19 mouse cellular contexts compared by ENCODE assay signal in genomic region chr3:86135886-86136563, GRCm38 (mm10). TPM values are rescaled to one million over a fixed set of nuclear protein-coding genes. Genes with fewer than 3 reads are reported as not detected.
DNase-seq lines count a peak whose midpoint lies in the region; ATAC-seq and TF ChIP-seq lines count a peak whose summit lies in the region.
"Had no signal": no experiment of that assay in that cellular context is flagged by ENCODE, and none has a peak within 500 bp of the region (broad histone marks: within the 10 kb centered on the region; RNA-seq: fewer than 3 reads in every experiment).

No protein-coding gene starts in this region.

- peaks cover 79% of the 10 kb centered on the region for H3K36me3 ChIP-seq in kidney, embryonic 15.5 days
- peaks cover 41 to 60% of the 10 kb centered on the region in 2 experiments for H3K36me3 ChIP-seq in CH12.LX (replicated peaks in 1 of 2; ENCODE audit: control insufficient read depth in 1 of 2, insufficient read depth in 1 of 2, low read length in 1 of 2)
- peaks cover 60% of the 10 kb centered on the region for H3K36me3 ChIP-seq in liver, embryonic 14.5 days (replicated peaks; ENCODE audit: control insufficient read depth, insufficient read depth, low read depth)

- peaks cover 8% of the 10 kb centered on the region for H3K4me1 ChIP-seq in kidney, embryonic 15.5 days
- H3K4me1 ChIP-seq in CH12.LX (ENCODE audit: control insufficient read depth in 1 of 2, insufficient read depth in 2 of 2), result peaks cover 2 to 26% of the 10 kb centered on the region in 2 experiments; a peak in 3 of 4 replicates
- H3K4me1 ChIP-seq in liver, embryonic 14.5 days (replicated peaks; ENCODE audit: control insufficient read depth in 2 of 2, insufficient read depth in 2 of 2, low read length in 1 of 2), result peaks cover 14 to 18% of the 10 kb centered on the region in 2 experiments

- H3K9me3 ChIP-seq in kidney, embryonic 15.5 days (replicated peaks), result no peaks in the 10 kb centered on the region
- H3K9me3 ChIP-seq in CH12.LX (replicated peaks; ENCODE audit: low read length), result no peaks in the 10 kb centered on the region
- H3K9me3 ChIP-seq in liver, embryonic 14.5 days (ENCODE audit: control insufficient read depth, low read length), result no peaks in the 10 kb centered on the region
- H3K9me3 ChIP-seq: embryonic facial prominence, embryonic 15.5 days; heart, embryonic 15.5 days; hindbrain, embryonic 10.5 days had no signal

- no peaks in the 10 kb centered on the region for H3K27me3 ChIP-seq in kidney, embryonic 15.5 days
- H3K27me3 ChIP-seq in CH12.LX (replicated peaks), result no peaks in the 10 kb centered on the region
- H3K27me3 ChIP-seq in liver, embryonic 14.5 days (ENCODE audit: control insufficient read depth, insufficient read depth, low read length), result no peaks in the 10 kb centered on the region
- H3K27me3 ChIP-seq: embryonic facial prominence, embryonic 15.5 days; heart, embryonic 15.5 days had no signal

- TF ChIP-seq POLR2A in CH12.LX (IDR thresholded peaks at IDR 0.05; ENCODE audit: low read depth, low read length), result peak; percentile 29; the same call in 1 of the 2 replicates

- H3K79me2 ChIP-seq in CH12.LX (replicated peaks; ENCODE audit: control insufficient read depth, extremely low read depth, insufficient read depth, poor library complexity, severe bottlenecking), result peaks cover 19% of the 10 kb centered on the region

- TF ChIP-seq CTCF in CH12.LX (conservative IDR thresholded peaks at IDR 0.05 in 1 of 2, IDR thresholded peaks at IDR 0.05 in 1 of 2; ENCODE audit: low read depth in 2 of 2, low read length in 2 of 2), result no peak
- no peak for TF ChIP-seq CTCF in liver, embryonic 14.5 days (IDR thresholded peaks at IDR 0.05; ENCODE audit: low read depth)

- dilution Hi-C loops in CH12.LX (cut with MboI; ENCODE audit: extremely low pct_ligation_motif_present, extremely low pct_unique_long_range_greater_than_20kb, low sequenced_read_pairs), result no loop called here

- no peak overlapping the region for H3K4me2 ChIP-seq in kidney, embryonic 15.5 days
- H3K4me2 ChIP-seq in CH12.LX (ENCODE audit: insufficient read depth, low read depth, poor library complexity, severe bottlenecking), result no peak overlapping the region
- no peak overlapping the region; the same call in 1 of the 2 replicates for H3K4me2 ChIP-seq in liver, embryonic 14.5 days (ENCODE audit: low read depth)
- H3K4me2 ChIP-seq: embryonic facial prominence, embryonic 15.5 days; heart, embryonic 15.5 days had no signal

- H3K9ac ChIP-seq in kidney, embryonic 15.5 days, result no peak overlapping the region
- H3K9ac ChIP-seq in CH12.LX (ENCODE audit: insufficient read depth, low read depth), result no peak overlapping the region
- H3K9ac ChIP-seq in liver, embryonic 14.5 days (replicated peaks), result no peak overlapping the region
- H3K9ac ChIP-seq: embryonic facial prominence, embryonic 15.5 days; heart, embryonic 15.5 days had no signal

- no peak for TF ChIP-seq RAD21 in CH12.LX (IDR thresholded peaks at IDR 0.05; ENCODE audit: low read depth, low read length)

- in situ Hi-C loops in CH12.LX (cut with MboI; ENCODE audit: low pct_ligation_motif_present, low pct_unique_long_range_greater_than_20kb, low sequenced_read_pairs), result no loop called here

- H3K27ac ChIP-seq in kidney, embryonic 15.5 days, result no peak overlapping the region
- no peak overlapping the region for H3K27ac ChIP-seq in CH12.LX (ENCODE audit: insufficient read depth, low read depth)
- peak overlapping the region; percentile 20; the same call in 1 of the 2 replicates for H3K27ac ChIP-seq in liver, embryonic 14.5 days
- H3K27ac ChIP-seq: embryonic facial prominence, embryonic 15.5 days; gastrocnemius, adult 2 months; heart, adult 2 months; heart, embryonic 15.5 days; hindbrain, embryonic 10.5 days had no signal

- no peak for TF ChIP-seq EP300 in CH12.LX (IDR thresholded peaks at IDR 0.05; ENCODE audit: low read length)
- TF ChIP-seq EP300 in liver, embryonic 14.5 days (IDR thresholded peaks at IDR 0.05; ENCODE audit: low read depth), result peak; percentile 47; the same call in 1 of the 2 replicates

- ATAC-seq in kidney, embryonic 15.5 days (replicated peaks; ENCODE audit: low FRiP score), result 0 out of 2 replicates have a peak, but pooled peaks have one; percentile 20
- ATAC-seq in liver, embryonic 14.5 days (ENCODE audit: insufficient read depth), result peak; percentile 71
- ATAC-seq in erythroid progenitor cell, adult 5-6 weeks (replicated peaks; ENCODE audit: low FRiP score, poor library complexity, severe bottlenecking), result no peak
- ATAC-seq: midbrain, embryonic 16.5 days had no signal

- 95% methylated on average over 6 of the region's 6 CpGs for WGBS in kidney, embryonic 15.5 days
- WGBS in liver, embryonic 14.5 days (ENCODE audit: insufficient replicate concordance), result 34% methylated on average over 6 of the region's 6 CpGs

- H3K4me3 ChIP-seq in kidney, embryonic 15.5 days (replicated peaks), result no peak overlapping the region
- H3K4me3 ChIP-seq in CH12.LX (replicated peaks in 1 of 3; ENCODE audit: low read depth in 2 of 3, low read length in 2 of 3, poor library complexity in 1 of 3), result no peak overlapping the region
- no peak overlapping the region for H3K4me3 ChIP-seq in liver, embryonic 14.5 days (ENCODE audit: insufficient read depth in 1 of 2, low read depth in 2 of 2, low read length in 2 of 2)
- H3K4me3 ChIP-seq: embryonic facial prominence, embryonic 15.5 days; gastrocnemius, adult 2 months; heart, adult 2 months; heart, embryonic 15.5 days; hindbrain, embryonic 10.5 days had no signal

- DNase-seq in kidney, postnatal 10 days, result no peak
- DNase-seq in CH12.LX (ENCODE audit: extremely low read depth), result no peak
- DNase-seq in ZHBTc4 (ENCODE audit: low read depth, low spot score), result peak; percentile 40
- DNase-seq in liver, embryonic 14.5 days (ENCODE audit: low read depth in 3 of 3, low spot score in 3 of 3), result peak; percentile 37 to 58 (median 55)
- DNase-seq in adrenal gland, postnatal 10 days, result no peak
- DNase-seq: adrenal gland, postnatal 36 days; cerebellum, adult 9-11 months; embryo, embryonic 11 days; gastrocnemius, adult 2 months; heart, adult 2 months; left cerebral cortex, postnatal 4 days; lung, adult 18-20 months; lung, postnatal 4 days had no signal

TF ChIP-seq in CH12.LX, 34 proteins besides CTCF, POLR2A, EP300 and RAD21:
- TF ChIP-seq ZMIZ1 (IDR thresholded peaks at IDR 0.05; ENCODE audit: low read depth, low read length) (peak; percentile 25; the same call in 1 of the 2 replicates), GABPA (IDR thresholded peaks at IDR 0.05; ENCODE audit: insufficient replicate concordance, low read depth, low read length) (no peak), JUND (conservative IDR thresholded peaks at IDR 0.05; ENCODE audit: low read depth, low read length) (no peak), POLR2AphosphoS2 (IDR thresholded peaks at IDR 0.05; ENCODE audit: low read depth, low read length) (peak; percentile 85), CHD2 (IDR thresholded peaks at IDR 0.05; ENCODE audit: low read length) (peak; percentile 22; the same call in 1 of the 2 replicates), MEF2A (IDR thresholded peaks at IDR 0.05; ENCODE audit: borderline replicate concordance, low read depth, low read length) (no peak), CHD1 (IDR thresholded peaks at IDR 0.05; ENCODE audit: low read depth, low read length) (no peak), BHLHE40 (IDR thresholded peaks at IDR 0.05; ENCODE audit: low read depth, low read length) (no peak), MYC (IDR thresholded peaks at IDR 0.05; ENCODE audit: low read depth, low read length) (no peak)
TF ChIP-seq in CH12.LX: peak in this region for 3.

RNA-seq across cellular contexts. Expression of gene Rps3a1, which starts 6.5 kb away (rescaled TPM):
- polyA plus RNA-seq in kidney, embryonic 15.5 days (2015; fragmentation: Nextera tagmentation; extraction: Ambion mirVana), result 1,242 and 1,382 TPM in 2 replicates
- 3,430 and 3,559 TPM in 2 replicates for total RNA-seq in CH12.LX (2012; rRNA removed)
- total RNA-seq in CH12.LX (2014; rRNA removed), result 4,566 and 5,270 TPM in 2 replicates
- polyA plus RNA-seq in CH12.LX (2012; ENCODE audit: insufficient read length, low read depth), result 2,244 and 2,512 TPM in 2 replicates
- polyA plus RNA-seq in liver, embryonic 14.5 days (2012; rRNA removed), result 548 and 1,025 TPM in 2 replicates
- polyA plus RNA-seq in liver, embryonic 14.5 days (2014; fragmentation: Nextera tagmentation; extraction: Ambion mirVana), result 946 and 980 TPM in 2 replicates
- total RNA-seq in adrenal gland, postnatal 10 days (2021), result 100 to 1,000 TPM; 866 to 886 TPM
- 1,143 and 1,236 TPM in 2 replicates for total RNA-seq in erythroid progenitor cell, adult 5-6 weeks (2015; ENCODE audit: low replicate concordance)
- total RNA-seq in erythroid progenitor cell, adult 5-6 weeks (2017; ENCODE audit: low replicate concordance), result 1,103 and 1,193 TPM in 2 replicates

Comparison
In these comparisons a context has a peak if more than half of its experiments do, and no peak if none do; other contexts are left out.
1. DNase-seq: peak in ZHBTc4 (single experiment) and liver, embryonic 14.5 days (3 of 3); none in kidney, postnatal 10 days (single experiment), CH12.LX (single experiment) and adrenal gland, postnatal 10 days (single experiment).